Mouse (Mus musculus) heart, adult 2 months (tissue): ENCODE data around the gene Ptprh.

Experiments used
- EP300 ChIP-seq: fragments of 200-500 bp; IDR thresholded peaks from 2 replicates; pipeline ENCODE4 v1.6.1; 2011; ENCODE audit warnings: low read depth, low read length, control low read depth; ENCODE audit not compliant: insufficient read depth
- POLR2A ChIP-seq: fragments of 200-500 bp; IDR thresholded peaks from 2 replicates; pipeline ENCODE4 v1.6.1; 2011; ENCODE audit warnings: mild to moderate bottlenecking, low read depth, low read length, control low read depth; ENCODE audit not compliant: insufficient read depth

GRCm38 (mm10) chr7:4502421-4503090 is 101.3 kb downstream of the Ptprh start:
- no peak for TF ChIP-seq EP300
- no peak for TF ChIP-seq POLR2A
